Mouse (Mus musculus) MEL (cell line): ENCODE measurements at regions not wholly inside any gene's neighbourhood (a gene's known extent, or its start where the extent isn't known, plus 50 kb on each side); places are given as distances from the start of the nearest gene placed in this dataset.

Experiments
- CHD2 ChIP-seq: IDR thresholded peaks from 2 replicates; pipeline ENCODE4 v1.6.1; 2011; ENCODE audit warnings: low read length, improper control_type of control experiment
- CTCF ChIP-seq, 3 experiments: IDR thresholded peaks in 2 of 3; conservative IDR thresholded peaks in 1 of 3; 2 replicates each; pipeline ENCODE4 v1.5.1; 2011 to 2012; ENCODE audit warnings: low read length in 3 of 3, low read depth in 2 of 3, mild to moderate bottlenecking in 2 of 3, improper control_type of control experiment in 1 of 3, inconsistent platforms in 1 of 3, mixed read lengths in 1 of 3, moderate library complexity in 1 of 3; ENCODE audit not compliant: control insufficient read depth in 1 of 3, insufficient read depth in 1 of 3, poor library complexity in 1 of 3, severe bottlenecking in 1 of 3
- MXI1 ChIP-seq: IDR thresholded peaks from 2 replicates; pipeline ENCODE4 v1.6.1; 2011; ENCODE audit warnings: mild to moderate bottlenecking, low read depth, low read length, improper control_type of control experiment
- ZKSCAN1 ChIP-seq: IDR thresholded peaks from 2 replicates; pipeline ENCODE4 v1.6.1; 2012; ENCODE audit warnings: low read depth, mild to moderate bottlenecking, inconsistent platforms, low read length, improper control_type of control experiment, moderate library complexity

DNA sequence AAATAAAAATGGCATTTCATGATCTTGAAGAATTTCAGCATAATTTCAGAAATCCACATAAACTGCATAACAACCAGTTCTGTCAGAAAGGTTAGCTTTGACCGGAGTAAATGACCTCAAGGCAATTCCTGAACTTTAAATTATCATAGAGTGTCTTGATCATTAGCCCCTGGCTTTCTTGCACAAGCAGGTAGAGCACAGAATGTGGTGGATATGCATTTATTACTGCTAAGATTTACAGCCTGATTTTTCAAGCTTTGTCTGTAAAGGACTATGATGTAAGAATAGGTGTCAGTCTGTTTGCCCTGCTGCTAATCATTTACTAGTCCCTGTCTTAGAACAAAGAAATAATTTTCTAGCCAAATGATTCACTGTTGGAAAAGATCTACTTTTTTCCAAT is 347.3 kb downstream of the Ppp1r3a start:
- TF ChIP-seq CTCF (IDR thresholded peaks at IDR 0.05 in 2 of 3, conservative IDR thresholded peaks at IDR 0.05 in 1 of 3; ENCODE audit: control insufficient read depth in 1 of 3, insufficient read depth in 1 of 3, low read depth in 2 of 3, low read length in 3 of 3, poor library complexity in 1 of 3, severe bottlenecking in 1 of 3) (no peak), ZKSCAN1 (no peak), CHD2 (no peak), MXI1 (no peak)
